Comparison of ENCODE assay signal across 24 mouse cellular contexts in genomic region chr2:38358611-38359010, GRCm38 (mm10). TPM values are rescaled to one million over a fixed set of nuclear protein-coding genes. Genes with fewer than 3 reads are reported as not detected.
DNase-seq lines count a peak whose midpoint lies in the region; ATAC-seq and TF ChIP-seq lines count a peak whose summit lies in the region.
"Had no signal": no experiment of that assay in that cellular context is flagged by ENCODE, and none has a peak within 500 bp of the region (broad histone marks: within the 10 kb centered on the region; RNA-seq: fewer than 3 reads in every experiment).

No protein-coding gene starts in this region.

- H3K4me3 ChIP-seq in layer of hippocampus, adult 2 months, result no peak overlapping the region; the same call in 1 of the 2 replicates
- H3K4me3 ChIP-seq in forebrain, embryonic 15.5 days, result peak overlapping the region; percentile 72
- H3K4me3 ChIP-seq in hindbrain, embryonic 16.5 days (ENCODE audit: low read length), result peak overlapping the region; percentile 5; the same call in 1 of the 2 replicates
- H3K4me3 ChIP-seq in midbrain, embryonic 15.5 days, result peak overlapping the region; percentile 56
- H3K4me3 ChIP-seq in neural tube, embryonic 15.5 days (replicated peaks), result no peak overlapping the region
- H3K4me3 ChIP-seq in intestine, embryonic 16.5 days (ENCODE audit: low read length), result no peak overlapping the region
- H3K4me3 ChIP-seq: heart, embryonic 13.5 days; neural tube, embryonic 12.5 days had no signal

- no peaks in the 10 kb centered on the region for H3K9me3 ChIP-seq in forebrain, embryonic 15.5 days
- H3K9me3 ChIP-seq in hindbrain, embryonic 16.5 days (ENCODE audit: control insufficient read depth, low read length), result no peaks in the 10 kb centered on the region
- no peaks in the 10 kb centered on the region for H3K9me3 ChIP-seq in midbrain, embryonic 15.5 days
- H3K9me3 ChIP-seq in neural tube, embryonic 15.5 days (replicated peaks), result no peaks in the 10 kb centered on the region
- no peaks in the 10 kb centered on the region for H3K9me3 ChIP-seq in intestine, embryonic 16.5 days (ENCODE audit: control insufficient read depth, low read length)
- H3K9me3 ChIP-seq: embryonic facial prominence, embryonic 12.5 days; heart, embryonic 13.5 days; neural tube, embryonic 12.5 days had no signal

- peaks cover 76% of the 10 kb centered on the region for H3K4me1 ChIP-seq in forebrain, embryonic 15.5 days
- H3K4me1 ChIP-seq in hindbrain, embryonic 16.5 days (ENCODE audit: control insufficient read depth, insufficient read depth, low read depth, low read length), result no peaks in the 10 kb centered on the region; the same call in 1 of the 2 replicates
- H3K4me1 ChIP-seq in midbrain, embryonic 15.5 days, result peaks cover 28% of the 10 kb centered on the region
- peaks cover 26% of the 10 kb centered on the region for H3K4me1 ChIP-seq in neural tube, embryonic 15.5 days
- peaks cover 8% of the 10 kb centered on the region; the same call in 1 of the 2 replicates for H3K4me1 ChIP-seq in intestine, embryonic 16.5 days (ENCODE audit: control insufficient read depth, insufficient read depth, low read length)

- no peak for DNase-seq in layer of hippocampus, adult 2 months (ENCODE audit: low spot score in 2 of 2)
- DNase-seq in layer of hippocampus, adult 9-10 months (ENCODE audit: low spot score), result no peak
- DNase-seq in thymus, postnatal 25 days, result no peak
- DNase-seq: adrenal gland, adult 8-10 months; cerebellum, postnatal 10 days; heart, postnatal 4 days; kidney, adult 8-10 months; kidney, postnatal 4 days; left cerebral cortex, postnatal 4 days; lung, postnatal 36 days; spleen, adult 18-20 months; thymus, adult 18-20 months had no signal

- WGBS in forebrain, embryonic 15.5 days, result 18% methylated on average over 3 of the region's 3 CpGs
- WGBS in hindbrain, embryonic 16.5 days, result 7% methylated on average over 3 of the region's 3 CpGs
- 16% methylated on average over 3 of the region's 3 CpGs for WGBS in midbrain, embryonic 15.5 days
- 6% methylated on average over 3 of the region's 3 CpGs for WGBS in neural tube, embryonic 15.5 days
- 4% methylated on average over 3 of the region's 3 CpGs for WGBS in intestine, embryonic 16.5 days

- H3K4me2 ChIP-seq in forebrain, embryonic 15.5 days (replicated peaks), result peak overlapping the region; percentile 86
- H3K4me2 ChIP-seq in hindbrain, embryonic 16.5 days (ENCODE audit: low read length), result no peak overlapping the region; the same call in 1 of the 2 replicates
- H3K4me2 ChIP-seq in midbrain, embryonic 15.5 days, result peak overlapping the region; percentile 70
- no peak overlapping the region for H3K4me2 ChIP-seq in neural tube, embryonic 15.5 days
- H3K4me2 ChIP-seq in intestine, embryonic 16.5 days (ENCODE audit: low read depth, low read length), result no peak overlapping the region
- H3K4me2 ChIP-seq: heart, embryonic 13.5 days; neural tube, embryonic 12.5 days had no signal

- peak overlapping the region; percentile 45; the same call in 1 of the 2 replicates for H3K9ac ChIP-seq in forebrain, embryonic 15.5 days (replicated peaks)
- H3K9ac ChIP-seq in hindbrain, embryonic 16.5 days (ENCODE audit: low read depth, low read length), result no peak overlapping the region
- no peak overlapping the region; the same call in 1 of the 2 replicates for H3K9ac ChIP-seq in midbrain, embryonic 15.5 days
- H3K9ac ChIP-seq in neural tube, embryonic 15.5 days (replicated peaks), result no peak overlapping the region
- no peak overlapping the region for H3K9ac ChIP-seq in intestine, embryonic 16.5 days (ENCODE audit: low read depth, low read length)
- H3K9ac ChIP-seq: embryonic facial prominence, embryonic 12.5 days; heart, embryonic 13.5 days; neural tube, embryonic 12.5 days had no signal

- peak overlapping the region; percentile 97 for H3K27ac ChIP-seq in layer of hippocampus, adult 2 months
- peak overlapping the region; percentile 96 for H3K27ac ChIP-seq in forebrain, embryonic 15.5 days (replicated peaks)
- no peak overlapping the region for H3K27ac ChIP-seq in hindbrain, embryonic 16.5 days (ENCODE audit: low read depth, low read length)
- H3K27ac ChIP-seq in midbrain, embryonic 15.5 days, result peak overlapping the region; percentile 51
- H3K27ac ChIP-seq in neural tube, embryonic 15.5 days (replicated peaks), result no peak overlapping the region
- no peak overlapping the region for H3K27ac ChIP-seq in intestine, embryonic 16.5 days (ENCODE audit: low read length)
- H3K27ac ChIP-seq: embryonic facial prominence, embryonic 12.5 days; heart, embryonic 13.5 days; neural tube, embryonic 12.5 days had no signal

- no peaks in the 10 kb centered on the region for H3K27me3 ChIP-seq in forebrain, embryonic 15.5 days
- H3K27me3 ChIP-seq in hindbrain, embryonic 16.5 days (replicated peaks; ENCODE audit: control insufficient read depth, insufficient read depth, low read length), result peaks cover 64% of the 10 kb centered on the region
- H3K27me3 ChIP-seq in midbrain, embryonic 15.5 days (replicated peaks), result peaks cover 50% of the 10 kb centered on the region
- peaks cover 94% of the 10 kb centered on the region for H3K27me3 ChIP-seq in neural tube, embryonic 15.5 days (replicated peaks)
- H3K27me3 ChIP-seq in intestine, embryonic 16.5 days (replicated peaks; ENCODE audit: control insufficient read depth, insufficient read depth, low read length), result peaks cover 87% of the 10 kb centered on the region
- H3K27me3 ChIP-seq: CH12.LX had no signal

- H3K36me3 ChIP-seq in forebrain, embryonic 15.5 days, result peaks cover 13% of the 10 kb centered on the region
- H3K36me3 ChIP-seq in hindbrain, embryonic 16.5 days (ENCODE audit: control insufficient read depth, insufficient read depth, low read length), result no peaks in the 10 kb centered on the region
- no peaks in the 10 kb centered on the region for H3K36me3 ChIP-seq in midbrain, embryonic 15.5 days (replicated peaks)
- no peaks in the 10 kb centered on the region for H3K36me3 ChIP-seq in neural tube, embryonic 15.5 days
- H3K36me3 ChIP-seq in intestine, embryonic 16.5 days (ENCODE audit: control insufficient read depth, insufficient read depth, low read length), result no peaks in the 10 kb centered on the region
- H3K36me3 ChIP-seq: embryonic facial prominence, embryonic 12.5 days; heart, embryonic 13.5 days; neural tube, embryonic 12.5 days had no signal

- ATAC-seq in forebrain, embryonic 15.5 days (replicated peaks), result no peak
- no peak for ATAC-seq in hindbrain, embryonic 16.5 days
- no peak for ATAC-seq in midbrain, embryonic 15.5 days (replicated peaks)
- no peak for ATAC-seq in neural tube, embryonic 15.5 days (ENCODE audit: low FRiP score)
- ATAC-seq in intestine, embryonic 16.5 days, result no peak

- TF ChIP-seq CTCF in layer of hippocampus, adult 2 months (conservative IDR thresholded peaks at IDR 0.05), result no peak

RNA-seq across cellular contexts. Expression of gene Lhx2, which starts 19.5 kb away (rescaled TPM):
- 10 to 100 TPM; 96.6 to 99.5 TPM for total RNA-seq in layer of hippocampus, adult 2 months (2021)
- polyA plus RNA-seq in forebrain, embryonic 15.5 days (2015; fragmentation: Nextera tagmentation; extraction: Ambion mirVana), result 91.0 and 111 TPM in 2 replicates
- polyA plus RNA-seq in hindbrain, embryonic 16.5 days (2015; fragmentation: Nextera tagmentation; extraction: Ambion mirVana), result 6.8 and 9.2 TPM in 2 replicates
- 47.3 and 58.4 TPM in 2 replicates for polyA plus RNA-seq in midbrain, embryonic 15.5 days (2015; fragmentation: Nextera tagmentation; extraction: Ambion mirVana)
- polyA plus RNA-seq in neural tube, embryonic 15.5 days (2015; fragmentation: Nextera tagmentation; extraction: Ambion mirVana), result 1.6 and 3.0 TPM in 2 replicates
- 0.05 TPM in 1 of 2 replicates, not detected in the other for polyA plus RNA-seq in intestine, embryonic 16.5 days (2015; fragmentation: Nextera tagmentation; extraction: Ambion mirVana)
- total RNA-seq: adrenal gland, adult 8-10 months; gastrocnemius, adult 18-20 months; granulocyte monocyte progenitor cell, adult 5-6 weeks had no signal
- polyA plus RNA-seq: stomach, embryonic 14.5 days had no signal

Comparison
In these comparisons a context has a peak if more than half of its experiments do, and no peak if none do; other contexts are left out.
1. H3K27ac ChIP-seq: peak in layer of hippocampus, adult 2 months (single experiment), forebrain, embryonic 15.5 days (single experiment) and midbrain, embryonic 15.5 days (single experiment); none in hindbrain, embryonic 16.5 days (single experiment), neural tube, embryonic 15.5 days (single experiment) and intestine, embryonic 16.5 days (single experiment).
2. H3K4me3 ChIP-seq: peak in forebrain, embryonic 15.5 days (single experiment), hindbrain, embryonic 16.5 days (single experiment) and midbrain, embryonic 15.5 days (single experiment); none in layer of hippocampus, adult 2 months (single experiment), neural tube, embryonic 15.5 days (single experiment) and intestine, embryonic 16.5 days (single experiment).
3. H3K4me2 ChIP-seq: peak in forebrain, embryonic 15.5 days (single experiment) and midbrain, embryonic 15.5 days (single experiment); none in hindbrain, embryonic 16.5 days (single experiment), neural tube, embryonic 15.5 days (single experiment) and intestine, embryonic 16.5 days (single experiment).